Mouse (Mus musculus) ES-Bruce4 (cell line): Measurements from ENCODE around the gene Glis2. TPM values are rescaled to one million over a fixed set of nuclear protein-coding genes. Genes with fewer than 3 reads are reported as not detected.

Experiments used
- H3K27ac ChIP-seq: 2 replicates; pipeline ENCODE4 v1.5.1; 2012; ENCODE audit warnings: low read length, inconsistent platforms; ENCODE audit not compliant: insufficient read depth
- H3K27me3 ChIP-seq: 2 replicates; pipeline ENCODE4 v1.6.1; 2012; ENCODE audit warnings: mild to moderate bottlenecking, low read length, inconsistent platforms; ENCODE audit not compliant: control insufficient read depth, poor library complexity, insufficient read depth, severe bottlenecking
- H3K36me3 ChIP-seq: 2 replicates; pipeline ENCODE4 v1.6.1; 2012; ENCODE audit warnings: inconsistent platforms, mild to moderate bottlenecking, low read length, moderate library complexity; ENCODE audit not compliant: control insufficient read depth, poor library complexity, insufficient read depth, severe bottlenecking
- H3K4me1 ChIP-seq: one replicate; pipeline ENCODE4 v1.8.1; 2011; ENCODE audit warnings: low read length; ENCODE audit not compliant: control insufficient read depth, insufficient read depth
- H3K4me3 ChIP-seq: 2 replicates; pipeline ENCODE4 v1.5.1; 2011; ENCODE audit warnings: low read depth, mild to moderate bottlenecking, low read length
- H3K9ac ChIP-seq: 2 replicates; pipeline ENCODE4 v1.6.1; 2012; ENCODE audit warnings: low read depth, mild to moderate bottlenecking, inconsistent platforms; ENCODE audit not compliant: poor library complexity, severe bottlenecking
- H3K9me3 ChIP-seq: replicated peaks from 2 replicates; pipeline ENCODE4 v1.6.1; 2012; ENCODE audit warnings: mild to moderate bottlenecking, low read length, inconsistent platforms; ENCODE audit not compliant: control insufficient read depth, poor library complexity, insufficient read depth, severe bottlenecking
- CTCF ChIP-seq: IDR thresholded peaks from one replicate; pipeline ENCODE4 v1.8.1; 2011; ENCODE audit warnings: low read depth, low read length
- EP300 ChIP-seq: IDR thresholded peaks from 2 replicates; pipeline ENCODE4 v1.6.1; 2011; ENCODE audit warnings: low read depth, low read length; ENCODE audit not compliant: insufficient read depth
- POLR2A ChIP-seq: IDR thresholded peaks from one replicate; pipeline ENCODE4 v1.8.1; 2011; ENCODE audit warnings: low read length; ENCODE audit not compliant: insufficient read depth
- polyA plus RNA-seq: library from polyadenylated mRNA; stranded (reverse); fragments of >200 nt; gene quantifications from 2 replicates; pipeline ENCODE4 v1.2.4, GENCODE M21; 2011; ENCODE audit warnings: low read depth; ENCODE audit not compliant: missing spikeins, insufficient read depth, insufficient read length

The Glis2 gene
- polyA plus RNA-seq, 1 experiment = 31.2 TPM

DNA sequence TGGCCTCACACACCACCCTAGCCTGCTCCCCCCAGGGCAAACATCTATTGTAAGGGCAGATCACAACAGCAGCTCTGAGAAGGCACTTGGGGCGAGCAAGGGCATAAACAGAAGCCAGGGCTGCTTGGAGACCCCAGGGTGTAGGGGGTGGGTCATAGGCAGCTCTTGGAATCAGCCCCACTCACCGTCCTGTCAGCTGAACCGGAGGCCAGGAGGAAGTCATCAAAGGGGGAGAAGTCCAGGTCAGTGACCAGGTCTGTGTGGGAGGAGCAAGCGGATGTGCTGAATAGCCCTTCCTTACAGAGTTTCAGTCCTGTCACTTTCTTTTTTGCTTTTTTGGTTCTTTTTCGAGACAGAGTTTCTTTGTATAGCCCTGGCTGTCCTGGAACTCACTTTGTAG is 75.8 kb downstream of the Glis2 start:
- Histone ChIP-seq H3K9ac (no peak overlapping the region), H3K36me3 (no peaks in the 10 kb centered on the region)

DNA sequence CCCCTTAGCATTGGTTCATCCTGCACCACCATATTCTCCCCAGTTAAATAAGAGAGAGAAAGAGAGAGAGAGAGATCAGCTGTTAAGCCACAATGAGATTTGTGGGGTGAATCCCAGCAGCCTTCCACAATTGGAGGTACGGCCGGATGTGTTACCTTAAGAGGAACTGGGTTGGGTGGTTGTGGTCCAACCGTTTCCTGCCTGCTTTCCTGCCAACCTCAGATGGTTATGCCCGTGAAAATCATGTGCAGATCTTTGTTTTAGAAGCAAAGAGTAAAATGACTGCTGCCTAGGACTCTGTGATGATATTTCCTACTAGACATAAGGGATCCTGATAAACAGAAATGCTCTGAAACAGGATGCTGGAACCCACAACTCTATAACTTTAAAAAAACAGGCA is 79.6 kb downstream of the Glis2 start:
- Histone ChIP-seq H3K36me3 (no peaks in the 10 kb centered on the region), H3K4me1 (no peaks in the 10 kb centered on the region), H3K27ac (no peak overlapping the region), H3K9ac (no peak overlapping the region), H3K27me3 (no peaks in the 10 kb centered on the region), H3K4me3 (no peak overlapping the region), H3K9me3 (no peaks in the 10 kb centered on the region)
- TF ChIP-seq EP300 (no peak), CTCF (no peak), POLR2A (no peak)

More for the DNA sequence above, 75.8 kb downstream of the Glis2 start:
- no peak overlapping the region for H3K4me3 ChIP-seq
- H3K9me3 ChIP-seq = no peaks in the 10 kb centered on the region
- no peaks in the 10 kb centered on the region for H3K27me3 ChIP-seq
- no peaks in the 10 kb centered on the region for H3K4me1 ChIP-seq
- no peak overlapping the region for H3K27ac ChIP-seq
- TF ChIP-seq POLR2A (no peak), CTCF (no peak), EP300 (no peak)

Other genes with a start within 250 kb of the Glis2 start
- gene Adcy9, start 174.2 kb upstream of the Glis2 start, polyA plus RNA-seq = 1.8 and 1.9 TPM in 2 replicates
- 30.0 and 33.6 TPM in 2 replicates for gene Srl, start 52.9 kb upstream of the Glis2 start, polyA plus RNA-seq
- 19.3 and 21.2 TPM in 2 replicates for gene Tfap4, start 34.9 kb upstream of the Glis2 start, polyA plus RNA-seq
- 34.8 and 39.5 TPM in 2 replicates for gene Pam16, start 30.3 kb downstream of the Glis2 start, polyA plus RNA-seq
- 6.2 and 7.9 TPM in 2 replicates for gene Vasn, start 45.2 kb downstream of the Glis2 start, polyA plus RNA-seq
- 55.8 and 55.9 TPM in 2 replicates for gene Dnaja3, start 45.3 kb downstream of the Glis2 start, polyA plus RNA-seq
- 31.2 and 36.1 TPM in 2 replicates for gene Coro7, start 85.1 kb downstream of the Glis2 start, polyA plus RNA-seq
- 15.6 and 15.7 TPM in 2 replicates for gene Nmral1, start 124.6 kb downstream of the Glis2 start, polyA plus RNA-seq
- gene Hmox2, start 131.6 kb downstream of the Glis2 start, polyA plus RNA-seq = 38.0 and 44.4 TPM in 2 replicates
- gene Cdip1, start 195.6 kb downstream of the Glis2 start, polyA plus RNA-seq = 46.5 and 50.5 TPM in 2 replicates
- gene 4930562C15Rik, start 240.7 kb downstream of the Glis2 start, polyA plus RNA-seq = not detected in 2 replicates